Mouse (Mus musculus) v-Abl transformed pro-B cells (cell line): ENCODE measurements around the gene Gstp2.

Experiments used
- in situ Hi-C, 2 experiments: fragments of 400-800 bp; cut with MboI; formaldehyde crosslinking; loops; one replicate each; pipeline ENCODE4 v1.15.1; 2025; ENCODE audit not compliant: unreplicated experiment in 2 of 2

Gene Gstp2

GRCm38 (mm10) chr19:4045966-4046865 is at the start of gene Gstp2:
Gene Gstp2, minus strand, starts transcription at chr19:4046023.
- in situ Hi-C loops: no loop called here

- in situ Hi-C loops: loop anchor here (5.0 to 25.0 kb wide), 4 partner anchors 38 to 342 kb away; partner anchors contain the start of genes Gstp3 (in 1 of the 2) and Rhod (in 1 of the 2)
Measured at GRCm38 (mm10) chr19:4094774-4095303, 49.0 kb upstream of the Gstp2 start.

DNA sequence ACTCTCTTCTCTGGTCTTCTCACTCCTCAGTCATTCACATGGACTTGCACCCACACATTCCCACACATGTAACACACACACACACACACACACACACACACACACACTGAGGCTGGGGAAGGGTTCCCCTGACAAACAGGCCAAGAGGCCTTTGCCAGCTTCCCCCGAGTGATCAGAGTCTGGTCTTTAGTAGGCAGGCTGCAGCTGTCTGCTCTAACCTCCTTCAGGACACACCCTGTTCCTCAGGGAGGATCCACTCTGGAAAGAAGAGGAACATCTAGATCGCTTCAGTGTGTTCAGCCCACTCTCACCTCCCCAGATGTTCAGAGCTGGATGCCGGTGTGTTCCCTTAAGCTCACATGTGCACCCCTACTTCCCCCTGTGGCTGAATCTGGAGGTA is 48.5 kb upstream of the Gstp2 start:
- in situ Hi-C loops: loop anchor here (5.0 to 25.0 kb wide), 3 partner anchors 42 to 343 kb away; partner anchors contain the start of gene Rhod (in 1 of the 2)

- in situ Hi-C loops: loop anchor here (5.0 to 25.0 kb wide), 3 partner anchors 41 to 344 kb away; partner anchors contain the start of gene Rhod (in 1 of the 2)
Measured at GRCm38 (mm10) chr19:4093772-4094171, 47.9 kb upstream of the Gstp2 start.

DNA sequence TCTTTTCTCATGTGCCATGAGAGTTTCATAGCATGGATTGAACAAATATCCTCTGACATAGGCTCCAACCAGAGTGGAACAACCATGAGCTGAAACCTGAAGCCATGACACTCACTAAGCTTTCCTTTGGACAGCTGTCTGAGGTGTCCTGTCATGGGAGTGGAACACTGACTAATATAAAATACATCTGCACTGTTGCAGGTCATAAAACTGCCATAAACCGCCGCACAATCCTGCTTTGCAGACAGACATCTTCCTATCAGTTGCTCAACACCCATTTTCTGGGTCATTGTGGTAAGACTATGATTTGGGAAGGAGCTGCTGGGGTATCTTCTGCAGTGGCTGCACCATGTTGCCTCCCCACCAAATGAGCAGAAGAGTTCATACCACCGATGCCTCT is 46.9 kb upstream of the Gstp2 start:
- in situ Hi-C loops: loop anchor here (5.0 to 25.0 kb wide), 3 partner anchors 40 to 345 kb away; partner anchors contain the start of gene Rhod (in 1 of the 2)

DNA sequence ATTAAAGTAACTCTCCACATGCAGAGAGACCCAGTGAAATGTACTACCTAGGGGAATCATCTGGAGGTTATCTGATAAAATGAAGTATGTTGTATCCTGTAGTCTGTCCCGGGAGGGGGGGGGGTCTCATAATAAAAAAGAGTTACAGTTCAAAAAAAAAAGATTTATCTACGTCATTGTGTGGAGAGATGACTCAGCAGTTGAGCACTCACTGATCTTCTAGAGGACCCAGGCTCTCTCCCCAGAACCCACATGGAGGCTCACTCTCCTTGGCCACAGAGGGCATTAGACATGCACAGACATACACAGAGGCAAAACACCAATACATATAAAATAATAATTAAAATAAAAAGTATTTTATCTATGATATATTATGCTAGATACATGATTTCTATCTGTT is 45.6 kb upstream of the Gstp2 start:
- in situ Hi-C loops: loop anchor here (5.0 to 25.0 kb wide), 3 partner anchors 39 to 346 kb away; partner anchors contain the start of gene Rhod (in 1 of the 2)

DNA sequence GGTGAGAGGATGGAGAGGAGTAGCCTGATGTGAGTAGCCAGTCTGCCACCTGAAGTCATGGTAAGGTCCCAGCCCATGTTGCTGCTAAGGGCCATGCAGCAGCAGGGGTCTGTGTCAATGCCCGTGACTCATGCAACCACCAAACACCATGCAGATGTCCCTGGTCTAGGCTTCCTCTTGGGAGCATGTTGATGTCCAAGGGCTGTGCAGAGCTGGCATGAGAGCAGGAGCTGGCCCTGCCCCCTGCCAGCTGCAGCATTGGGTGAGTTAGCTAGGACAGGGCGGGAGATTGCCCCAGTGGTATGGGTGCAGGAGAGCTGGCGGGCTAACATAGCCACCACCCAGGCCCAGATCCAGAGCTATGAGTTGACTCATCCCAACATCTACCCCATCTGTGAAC is 44.6 kb upstream of the Gstp2 start:
- in situ Hi-C loops: loop anchor here (5.0 to 25.0 kb wide), 3 partner anchors 38 to 347 kb away; partner anchors contain the start of gene Rhod (in 1 of the 2)

DNA sequence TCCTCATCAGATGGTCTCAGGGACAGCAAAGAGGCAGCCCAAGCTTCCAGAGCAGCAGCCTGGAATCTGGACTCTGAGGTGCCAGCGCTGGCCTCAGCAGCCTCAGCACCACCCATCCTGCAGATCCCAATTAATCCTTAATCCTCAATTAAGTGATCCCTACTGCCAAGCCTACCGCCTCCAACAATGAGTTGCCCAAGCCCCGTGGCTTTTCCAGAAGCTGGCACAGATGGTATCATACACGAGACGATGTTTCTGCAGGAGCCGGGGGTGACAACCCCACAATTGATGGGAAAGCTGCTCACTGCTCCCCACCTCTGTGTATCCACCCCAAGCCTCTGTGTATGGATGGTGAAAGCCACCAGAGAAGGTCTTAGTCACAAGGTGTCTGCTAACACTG is 43.3 kb upstream of the Gstp2 start:
- in situ Hi-C loops: loop anchor here (25.0 kb wide), 2 partner anchors 323 to 348 kb away; partner anchors contain the start of gene Rhod (in 1 of the 2)

DNA sequence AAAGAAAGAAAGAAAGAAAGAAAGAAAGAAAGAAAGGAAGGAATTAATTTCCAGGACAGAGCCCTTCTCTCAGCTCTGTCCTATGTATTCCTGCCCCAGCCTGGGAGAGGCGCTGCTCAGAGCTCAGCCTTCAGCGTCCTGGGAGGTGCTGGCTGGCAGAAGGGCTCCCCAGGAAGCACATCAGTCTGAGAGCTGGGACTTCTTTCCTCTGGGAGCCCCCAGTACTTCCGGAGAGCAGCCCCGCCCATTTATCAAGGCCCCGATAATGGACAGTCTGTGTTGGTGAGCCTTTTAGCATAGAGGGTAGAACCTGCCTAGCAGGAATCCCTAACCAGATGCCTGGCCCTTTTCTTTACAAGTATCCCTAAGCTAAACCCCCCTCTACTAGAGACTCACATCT is 42.3 kb upstream of the Gstp2 start:
- in situ Hi-C loops: loop anchor here (25.0 kb wide), 2 partner anchors 324 to 349 kb away; partner anchors contain the start of gene Rhod (in 1 of the 2)

- in situ Hi-C loops: loop anchor here (25.0 kb wide), 2 partner anchors 325 to 350 kb away; partner anchors contain the start of gene Rhod (in 1 of the 2)
Measured at GRCm38 (mm10) chr19:4087090-4087489, 41.3 kb upstream of the Gstp2 start.

- in situ Hi-C loops: loop anchor here (25.0 kb wide), 2 partner anchors 326 to 351 kb away; partner anchors contain the start of gene Rhod (in 1 of the 2)
Measured at GRCm38 (mm10) chr19:4086156-4086555, 40.3 kb upstream of the Gstp2 start.

GRCm38 (mm10) chr19:4084984-4085383 is 39.2 kb upstream of the Gstp2 start:
- in situ Hi-C loops: loop anchor here (25.0 kb wide), 2 partner anchors 327 to 352 kb away; partner anchors contain the start of gene Rhod (in 1 of the 2)

DNA sequence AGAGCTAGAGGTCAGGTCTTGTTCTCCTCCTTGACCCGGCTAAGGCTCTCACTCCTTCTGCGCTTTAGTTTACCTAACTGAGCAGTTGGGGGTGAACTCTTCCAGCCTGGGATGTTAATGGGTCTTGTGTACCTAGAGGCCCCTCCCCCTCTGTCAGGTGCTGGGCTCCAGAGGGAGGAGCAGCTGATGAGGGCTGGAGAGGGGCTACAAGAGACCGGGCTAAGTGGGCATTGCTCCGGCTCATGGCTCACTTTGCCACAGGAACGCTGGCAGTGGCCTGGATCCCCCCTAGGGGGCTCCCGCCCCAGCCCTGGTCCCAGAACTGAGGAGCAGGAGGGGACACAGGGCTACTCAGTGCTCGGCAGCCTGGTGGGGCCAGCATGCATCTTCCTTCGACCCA is 38.0 kb upstream of the Gstp2 start:
- in situ Hi-C loops: loop anchor here (25.0 kb wide), 2 partner anchors 328 to 353 kb away; partner anchors contain the start of gene Rhod (in 1 of the 2)

- in situ Hi-C loops: loop anchor here (25.0 kb wide), 2 partner anchors 329 to 354 kb away; partner anchors contain the start of gene Rhod (in 1 of the 2)
Measured at GRCm38 (mm10) chr19:4083316-4083715, 37.5 kb upstream of the Gstp2 start.

GRCm38 (mm10) chr19:4082219-4082965 is 36.6 kb upstream of the Gstp2 start:
- in situ Hi-C loops: loop anchor here (25.0 kb wide), 2 partner anchors 330 to 355 kb away; partner anchors contain the start of gene Rhod (in 1 of the 2)

- in situ Hi-C loops: loop anchor here (25.0 kb wide), 2 partner anchors 331 to 356 kb away; partner anchors contain the start of gene Rhod (in 1 of the 2)
Measured at GRCm38 (mm10) chr19:4081394-4081793, 35.6 kb upstream of the Gstp2 start, which contains the start of gene Cabp2. Gene Cabp2, plus strand, starts transcription at chr19:4081578.

- in situ Hi-C loops: loop anchor here (25.0 kb wide), 2 partner anchors 332 to 357 kb away; partner anchors contain the start of gene Rhod (in 1 of the 2)
Measured at GRCm38 (mm10) chr19:4080511-4081009, 34.7 kb upstream of the Gstp2 start.

- in situ Hi-C loops: loop anchor here (25.0 kb wide), 2 partner anchors 333 to 358 kb away; partner anchors contain the start of gene Rhod (in 1 of the 2)
Measured at GRCm38 (mm10) chr19:4079594-4079993, 33.8 kb upstream of the Gstp2 start.

DNA sequence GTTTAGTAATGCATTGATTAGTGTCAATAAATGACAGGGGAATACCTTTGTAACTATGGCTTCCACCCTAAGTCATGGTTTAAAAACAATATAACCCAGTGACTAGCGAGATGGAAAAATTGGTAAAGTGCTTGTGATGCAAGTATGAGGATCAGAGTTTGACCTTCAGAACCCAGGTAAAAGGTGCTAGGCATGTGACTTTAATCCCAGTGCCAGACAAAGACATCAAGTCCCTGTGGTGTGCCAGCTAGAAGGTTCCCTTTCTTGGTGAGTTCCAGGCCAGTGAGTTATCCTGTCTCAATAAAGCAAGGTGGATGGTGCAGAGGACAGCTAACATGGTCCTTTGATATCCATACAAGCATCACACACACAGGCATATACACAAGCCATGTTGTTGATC is 29.7 kb upstream of the Gstp2 start:
- in situ Hi-C loops: loop anchor here (25.0 kb wide), 2 partner anchors 337 to 362 kb away; partner anchors contain the start of gene Rhod (in 1 of the 2)
